Mouse (Mus musculus) myocyte (in vitro differentiated cells): Measurements from ENCODE around the gene Fdx1l. TPM values are rescaled to one million over a fixed set of nuclear protein-coding genes. Genes with fewer than 3 reads are reported as not detected.

ENCODE experiments used
- H3K27me3 ChIP-seq: one replicate; pipeline ENCODE4 v1.6.1; 2011; ENCODE audit not compliant: control insufficient read depth, insufficient read depth, insufficient read length
- H3K36me3 ChIP-seq: one replicate; pipeline ENCODE4 v1.6.1; 2011; ENCODE audit not compliant: control insufficient read depth, insufficient read depth
- H3K4me2 ChIP-seq: one replicate; pipeline ENCODE4 v1.6.1; 2011; ENCODE audit warnings: low read depth, control low read depth
- H3K4me3 ChIP-seq: one replicate; pipeline ENCODE4 v1.5.1; 2011; ENCODE audit warnings: mild to moderate bottlenecking, control low read depth, moderate library complexity
- H3K79me2 ChIP-seq: one replicate; pipeline ENCODE4 v1.6.1; 2011; ENCODE audit not compliant: control insufficient read depth, insufficient read depth
- H3ac ChIP-seq: one replicate; pipeline ENCODE4 v1.6.1; 2011; ENCODE audit not compliant: control insufficient read depth, insufficient read length
- CEBPB ChIP-seq: IDR thresholded peaks from 2 replicates; pipeline ENCODE4 v1.6.1; 2011; ENCODE audit warnings: mild to moderate bottlenecking, moderate library complexity; ENCODE audit not compliant: poor library complexity, insufficient read depth, severe bottlenecking
- E2F4 ChIP-seq: IDR thresholded peaks from one replicate; pipeline ENCODE4 v1.6.1; 2011; ENCODE audit warnings: mild to moderate bottlenecking, control low read depth, moderate library complexity; ENCODE audit not compliant: insufficient read depth
- MAX ChIP-seq: IDR thresholded peaks from one replicate; pipeline ENCODE4 v1.6.1; 2011; ENCODE audit warnings: low read depth, mild to moderate bottlenecking, control low read depth
- MYOD1 ChIP-seq, 3 experiments: IDR thresholded peaks; one replicate each; pipeline ENCODE4 v1.6.1; 2011; ENCODE audit warnings: control low read depth in 2 of 3, low read depth in 2 of 3, mild to moderate bottlenecking in 2 of 3, moderate library complexity in 1 of 3; ENCODE audit not compliant: insufficient read length in 2 of 3, control insufficient read depth in 1 of 3
- MYOG ChIP-seq, 3 experiments: IDR thresholded peaks; one replicate each; pipeline ENCODE4 v1.6.1; 2011; ENCODE audit warnings: control low read depth in 2 of 3, low read depth in 2 of 3, mild to moderate bottlenecking in 2 of 3; ENCODE audit not compliant: insufficient read length in 2 of 3, control insufficient read depth in 1 of 3, insufficient read depth in 1 of 3
- POLR2A ChIP-seq: IDR thresholded peaks from one replicate; pipeline ENCODE4 v1.6.1; 2011; ENCODE audit warnings: low read depth, mild to moderate bottlenecking, control low read depth, moderate library complexity; ENCODE audit not compliant: insufficient read length
- POLR2AphosphoS2 ChIP-seq: IDR thresholded peaks from one replicate; pipeline ENCODE4 v1.6.1; 2011; ENCODE audit warnings: low read depth, control low read depth; ENCODE audit not compliant: insufficient read length
- REST ChIP-seq: IDR thresholded peaks from one replicate; pipeline ENCODE4 v1.6.1; 2011; ENCODE audit warnings: mild to moderate bottlenecking, control low read depth, moderate library complexity; ENCODE audit not compliant: insufficient read depth, insufficient read length
- SRF ChIP-seq: IDR thresholded peaks from one replicate; pipeline ENCODE4 v1.6.1; 2011; ENCODE audit warnings: low read depth; ENCODE audit not compliant: control insufficient read depth, insufficient read length
- TCF12 ChIP-seq: IDR thresholded peaks from one replicate; pipeline ENCODE4 v1.6.1; 2011; ENCODE audit warnings: mild to moderate bottlenecking, control low read depth; ENCODE audit not compliant: poor library complexity, insufficient read depth, severe bottlenecking
- TCF3 ChIP-seq: IDR thresholded peaks from one replicate; pipeline ENCODE4 v1.6.1; 2011; ENCODE audit warnings: low read depth, control low read depth; ENCODE audit not compliant: insufficient read length
- USF1 ChIP-seq: IDR thresholded peaks from one replicate; pipeline ENCODE4 v1.6.1; 2011; ENCODE audit warnings: low read depth, mild to moderate bottlenecking, control low read depth, moderate library complexity
- polyA plus RNA-seq: library from polyadenylated mRNA; unstranded; fragments of >200 nt; fragmentation: generic; extraction: Trizol; gene quantifications from one replicate; pipeline ENCODE4 v1.2.1, GENCODE M21; 2012; ENCODE audit warnings: missing spikeins

Fdx1l gene
- polyA plus RNA-seq, 1 experiment: 75.0 TPM

- peaks cover 17% of the 10 kb centered on the region for H3K27me3 ChIP-seq
- no peak overlapping the region for H3ac ChIP-seq
Observed at GRCm38 (mm10) chr9:21031251-21031895, 42.0 kb downstream of the Fdx1l start.

DNA sequence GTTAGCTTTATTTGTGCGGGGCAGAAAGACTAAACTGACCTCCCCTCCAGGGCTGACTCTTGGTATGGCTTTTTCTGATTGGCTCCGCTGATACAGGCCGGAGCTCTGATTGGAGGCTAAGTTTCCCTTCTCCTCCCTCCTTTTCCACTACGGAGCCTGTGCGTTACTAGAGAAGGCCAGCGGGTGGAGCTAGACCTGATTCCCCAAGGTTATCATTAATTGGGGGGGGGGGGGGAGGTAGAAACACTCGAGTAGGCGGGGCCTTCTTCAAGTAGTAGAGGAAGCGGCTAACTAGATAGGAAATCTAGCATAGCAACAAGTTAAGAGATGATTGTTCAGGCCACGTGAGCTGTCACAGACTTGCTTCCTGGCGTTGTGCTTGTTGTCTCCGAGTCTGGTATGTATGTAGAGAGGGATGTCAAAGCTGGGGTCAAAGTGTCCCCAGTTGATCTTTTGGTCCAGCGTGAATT lies 42.6 kb downstream of the Fdx1l start:
- peak overlapping the region; percentile 100 for H3K4me2 ChIP-seq
- H3K27me3 ChIP-seq: peaks cover 11% of the 10 kb centered on the region
- TF ChIP-seq USF1 (peak; percentile 33), POLR2A (no peak)
- no peaks in the 10 kb centered on the region for H3K36me3 ChIP-seq
- no peaks in the 10 kb centered on the region for H3K79me2 ChIP-seq
- no peak overlapping the region for H3ac ChIP-seq
- H3K4me3 ChIP-seq: peak overlapping the region; percentile 45

More at GRCm38 (mm10) chr9:21031251-21031895, 42.0 kb downstream of the Fdx1l start:
- Histone ChIP-seq H3K36me3 (no peaks in the 10 kb centered on the region), H3K4me3 (peak overlapping the region; percentile 45), H3K79me2 (no peaks in the 10 kb centered on the region), H3K4me2 (peak overlapping the region; percentile 100)
- no peak for TF ChIP-seq REST
- TF ChIP-seq POLR2A: peak; percentile 34

GRCm38 (mm10) chr9:21030055-21030600 lies 43.3 kb downstream of the Fdx1l start:
- Histone ChIP-seq H3K27me3 (peaks cover 4% of the 10 kb centered on the region), H3ac (no peak overlapping the region), H3K36me3 (no peaks in the 10 kb centered on the region), H3K4me2 (peak overlapping the region; percentile 100), H3K4me3 (peak overlapping the region; percentile 45), H3K79me2 (no peaks in the 10 kb centered on the region)
- no peak for TF ChIP-seq REST
- TF ChIP-seq MAX: no peak
- TF ChIP-seq CEBPB: no peak
- no peak for TF ChIP-seq TCF12
- no peak for TF ChIP-seq E2F4
- TF ChIP-seq POLR2A: no peak
- TF ChIP-seq SRF: no peak
- TF ChIP-seq POLR2AphosphoS2: no peak
- no peak for TF ChIP-seq MYOG (IDR thresholded peaks at IDR 0.05; ENCODE audit: control insufficient read depth in 1 of 3, insufficient read depth in 1 of 3, insufficient read length in 2 of 3, low read depth in 2 of 3)
- TF ChIP-seq TCF3: no peak
- TF ChIP-seq MYOD1 (IDR thresholded peaks at IDR 0.05; ENCODE audit: control insufficient read depth in 1 of 3, insufficient read length in 2 of 3, low read depth in 2 of 3): no peak
- no peak for TF ChIP-seq USF1

- Histone ChIP-seq H3K36me3 (no peaks in the 10 kb centered on the region), H3K4me2 (peak within 1 kb of the TSS; percentile 100), H3ac (no peak within 1 kb of the TSS), H3K79me2 (no peaks in the 10 kb centered on the region), H3K27me3 (peaks cover 4% of the 10 kb centered on the region), H3K4me3 (peak within 1 kb of the TSS; percentile 45)
- no peak for TF ChIP-seq MAX
- peak in 1 of 3 experiments; percentile 12 for TF ChIP-seq MYOD1 (IDR thresholded peaks at IDR 0.05; ENCODE audit: control insufficient read depth in 1 of 3, insufficient read length in 2 of 3, low read depth in 2 of 3)
- TF ChIP-seq CEBPB: no peak
Observed at GRCm38 (mm10) chr9:21029291-21030054, 43.9 kb downstream of the Fdx1l start, which contains the start of gene Icam4. Gene Icam4, plus strand, starts transcription at chr9:21029373.

DNA sequence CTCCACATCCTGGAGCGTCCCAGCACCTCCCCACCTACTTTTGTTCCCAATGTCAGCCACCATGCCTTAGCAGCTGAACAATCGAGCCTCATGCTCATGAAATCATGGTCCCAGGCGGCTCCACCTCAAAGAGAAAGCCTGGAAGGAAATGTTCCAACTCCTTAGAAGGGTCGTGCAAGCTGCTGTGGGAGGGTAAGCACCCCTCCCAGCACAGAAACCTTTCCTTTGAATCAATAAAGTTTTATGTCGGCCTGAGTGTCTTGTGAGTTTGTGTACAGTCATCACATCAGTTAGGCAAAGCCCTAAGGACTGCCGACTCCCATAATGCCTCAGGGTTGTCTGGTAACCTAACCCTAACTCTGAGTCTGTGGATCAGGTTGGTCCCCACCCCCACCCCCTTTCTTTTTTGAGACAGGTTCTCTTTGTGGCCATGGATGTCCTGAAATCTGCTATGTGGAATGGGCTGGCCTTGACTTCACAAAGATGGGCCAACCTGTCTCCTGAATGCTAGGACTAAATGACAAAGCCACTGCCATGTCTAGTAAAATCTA lies 44.8 kb downstream of the Fdx1l start:
- peak overlapping the region; percentile 45 for H3K4me3 ChIP-seq

More for the DNA sequence above, 44.8 kb downstream of the Fdx1l start:
- no peak for TF ChIP-seq MYOG (IDR thresholded peaks at IDR 0.05; ENCODE audit: control insufficient read depth in 1 of 3, insufficient read depth in 1 of 3, insufficient read length in 2 of 3, low read depth in 2 of 3)
- TF ChIP-seq POLR2A: no peak
- no peak for TF ChIP-seq MYOD1 (IDR thresholded peaks at IDR 0.05; ENCODE audit: control insufficient read depth in 1 of 3, insufficient read length in 2 of 3, low read depth in 2 of 3)
- no peak for TF ChIP-seq MAX
- no peak for TF ChIP-seq SRF
- no peak for TF ChIP-seq POLR2AphosphoS2
- no peak for TF ChIP-seq TCF3
- no peak for TF ChIP-seq TCF12
- Histone ChIP-seq H3K27me3 (peaks cover 4% of the 10 kb centered on the region), H3K4me2 (no peak overlapping the region), H3K36me3 (no peaks in the 10 kb centered on the region), H3K79me2 (no peaks in the 10 kb centered on the region), H3ac (no peak overlapping the region)
